Mouse (Mus musculus) spleen, adult 2 months (tissue): ENCODE results near the gene Sidt1. TPM values are rescaled to one million over a fixed set of nuclear protein-coding genes. Genes with fewer than 3 reads are reported as not detected.

Experiments used
- DNase-seq, 2 experiments: peaks; one replicate each; pipeline versions ENCODE4 v3.0.0 to v3.0.0-alpha.2; 2012 to 2021; ENCODE audit warnings: low spot score in 2 of 2, low read depth in 1 of 2
- H3K27ac ChIP-seq: fragments of 200-500 bp; 2 replicates; pipeline ENCODE4 v1.5.1; 2012; ENCODE audit warnings: low read length, inconsistent platforms; ENCODE audit not compliant: insufficient read depth
- H3K27me3 ChIP-seq: fragments of 200-500 bp; 2 replicates; pipeline ENCODE4 v1.6.1; 2012; ENCODE audit warnings: mild to moderate bottlenecking, moderate library complexity, low read length, inconsistent platforms; ENCODE audit not compliant: control insufficient read depth, insufficient read depth
- H3K36me3 ChIP-seq: fragments of 200-500 bp; 2 replicates; pipeline ENCODE4 v1.6.1; 2012; ENCODE audit warnings: mild to moderate bottlenecking, low read length, inconsistent platforms; ENCODE audit not compliant: control insufficient read depth, insufficient read depth
- H3K4me1 ChIP-seq: fragments of 200-500 bp; 2 replicates; pipeline ENCODE4 v1.6.1; 2011; ENCODE audit warnings: inconsistent platforms; ENCODE audit not compliant: control insufficient read depth, insufficient read depth, insufficient read length
- H3K4me3 ChIP-seq: fragments of 200-500 bp; 2 replicates; pipeline ENCODE4 v1.5.1; 2011; ENCODE audit warnings: mild to moderate bottlenecking, inconsistent platforms; ENCODE audit not compliant: insufficient read depth, insufficient read length; ENCODE audit errors: extremely low read depth
- CTCF ChIP-seq: fragments of 200-500 bp; IDR thresholded peaks from 2 replicates; pipeline ENCODE4 v1.5.1; 2011; ENCODE audit warnings: mild to moderate bottlenecking, inconsistent platforms; ENCODE audit not compliant: insufficient read depth, insufficient read length, insufficient replicate concordance; ENCODE audit errors: extremely low read depth
- POLR2A ChIP-seq: fragments of 200-500 bp; IDR thresholded peaks from 2 replicates; pipeline ENCODE4 v1.6.1; 2011; ENCODE audit warnings: low read depth, low read length, inconsistent platforms
- WGBS: fragments of 180-500 bp; shearing (Covaris S2); methylation state at CpG from one replicate; pipeline ENCODE4 v1.1.7; 2018; 5-methylcytosine and 5-hydroxymethylcytosine counted together
- polyA plus RNA-seq: library from polyadenylated mRNA; depleted of rRNA; stranded (reverse); fragments of >200 nt; gene quantifications from 2 replicates; pipeline ENCODE4 v1.2.3, GENCODE M21; 2012; rRNA removed

The Sidt1 gene
- polyA plus RNA-seq, 1 experiment: 22.8 TPM

DNA sequence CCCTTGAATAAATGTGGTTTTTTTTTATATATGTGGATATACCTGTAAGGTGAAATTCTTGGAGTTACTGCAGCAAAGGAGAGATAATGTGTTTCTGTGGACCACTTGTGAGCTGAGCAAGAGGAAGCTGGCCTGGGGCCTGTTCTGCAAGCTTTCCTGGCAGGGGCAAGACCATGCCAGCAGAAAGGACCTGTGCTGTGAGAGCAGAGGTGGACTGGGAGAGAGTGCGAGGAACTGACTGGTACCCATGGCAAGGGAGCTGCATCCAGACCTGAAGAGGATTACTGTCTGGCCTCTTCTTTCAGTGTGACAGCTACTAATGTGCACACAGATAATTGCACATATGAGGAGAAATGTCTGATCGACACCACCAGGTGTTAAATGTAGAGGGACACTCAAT, 142.0 kb downstream of the Sidt1 start:
- no peak overlapping the region for H3K4me3 ChIP-seq

More for the DNA sequence above, 142.0 kb downstream of the Sidt1 start:
- no peak for TF ChIP-seq CTCF
- no peak for TF ChIP-seq POLR2A
- H3K27ac ChIP-seq: no peak overlapping the region
- 96% methylated on average over 2 of the region's 2 CpGs for WGBS
- peaks cover 2% of the 10 kb centered on the region for H3K36me3 ChIP-seq
- H3K27me3 ChIP-seq: no peaks in the 10 kb centered on the region
- DNase-seq: no peak
- peaks cover 3% of the 10 kb centered on the region; the same call in 1 of the 2 replicates for H3K4me1 ChIP-seq

Other genes with a start within 250 kb of the Sidt1 start
- 6.5 and 7.2 TPM in 2 replicates for gene Atp6v1a, start 193.5 kb downstream of the Sidt1 start, polyA plus RNA-seq
- gene Naa50, start 193.4 kb downstream of the Sidt1 start, polyA plus RNA-seq: 9.1 and 12.4 TPM in 2 replicates
- 7.4 and 7.7 TPM in 2 replicates for gene Usf3, start 159.9 kb downstream of the Sidt1 start, polyA plus RNA-seq
- gene Spice1, start 13.9 kb upstream of the Sidt1 start, polyA plus RNA-seq: 5.2 and 6.4 TPM in 2 replicates
- not detected in 2 replicates for gene Cfap44, start 61.6 kb upstream of the Sidt1 start, polyA plus RNA-seq
- 2.4 and 2.8 TPM in 2 replicates for gene Boc, start 225.7 kb upstream of the Sidt1 start, polyA plus RNA-seq